8 mouse cellular contexts compared by ENCODE assay signal in the genomic region with DNA sequence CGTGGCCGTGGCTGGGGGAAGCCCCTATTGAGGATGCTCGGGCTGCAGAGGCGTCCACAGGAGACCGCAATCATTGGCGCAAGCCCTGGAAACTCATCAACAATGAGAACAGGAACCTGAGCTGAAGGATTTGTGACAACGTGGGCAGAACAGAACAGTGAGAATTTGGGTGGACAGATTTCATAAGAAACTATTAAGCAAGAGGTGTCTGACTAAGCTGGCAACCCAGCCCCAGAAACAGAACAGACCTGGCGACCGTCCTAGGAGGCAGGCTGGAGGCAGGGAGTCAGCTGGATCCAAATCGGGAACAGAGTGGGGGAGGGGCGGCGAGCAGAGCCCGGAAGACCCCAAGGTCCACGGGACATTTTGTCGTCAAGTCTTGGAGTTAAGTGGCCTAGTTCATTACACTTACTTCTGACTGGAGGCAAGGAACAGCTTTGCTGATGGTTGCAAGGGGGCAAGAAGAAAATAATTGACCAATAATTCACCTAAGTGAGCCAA. TPM values are rescaled to one million over a fixed set of nuclear protein-coding genes. Genes with fewer than 3 reads are reported as not detected.
A peak's percentile ranks its signal among the peaks of the same experiment; 100 is the strongest.
DNase-seq lines count a peak whose midpoint lies in the region; ATAC-seq lines count a peak whose summit lies in the region.

No protein-coding gene starts in this region.

- H3K9me3 ChIP-seq in hindbrain, embryonic 15.5 days = no peaks in the 10 kb centered on the region
- no peaks in the 10 kb centered on the region for H3K9me3 ChIP-seq in limb, embryonic 13.5 days
- H3K9me3 ChIP-seq in midbrain, embryonic 13.5 days = no peaks in the 10 kb centered on the region

- peak; percentile 75 to 84 for DNase-seq in cerebellum, postnatal 14 days
- DNase-seq in cerebellum, adult 11-12 months = no peak
- peak; percentile 42 for DNase-seq in c-Kit-positive CD71-negative TER-119-negative erythroid progenitor cells, embryonic 14.5 days (ENCODE audit: low read depth)
- peak; percentile 50 for DNase-seq in gastrocnemius, postnatal 14 days

- H3K9ac ChIP-seq in hindbrain, embryonic 15.5 days = no peak overlapping the region
- no peak overlapping the region for H3K9ac ChIP-seq in limb, embryonic 13.5 days
- no peak overlapping the region for H3K9ac ChIP-seq in midbrain, embryonic 13.5 days (replicated peaks)

- H3K4me1 ChIP-seq in hindbrain, embryonic 15.5 days (replicated peaks) = peaks cover 25% of the 10 kb centered on the region
- peaks cover 25% of the 10 kb centered on the region for H3K4me1 ChIP-seq in limb, embryonic 13.5 days
- H3K4me1 ChIP-seq in midbrain, embryonic 13.5 days (replicated peaks) = peaks cover 23% of the 10 kb centered on the region

- H3K27ac ChIP-seq in hindbrain, embryonic 15.5 days (replicated peaks) = no peak overlapping the region
- H3K27ac ChIP-seq in limb, embryonic 13.5 days = no peak overlapping the region
- no peak overlapping the region for H3K27ac ChIP-seq in midbrain, embryonic 13.5 days

- ATAC-seq in hindbrain, embryonic 15.5 days (ENCODE audit: low FRiP score, low read depth) = no peak
- ATAC-seq in limb, embryonic 13.5 days (ENCODE audit: low FRiP score, low read depth) = no peak
- ATAC-seq in midbrain, embryonic 13.5 days = 0 out of 2 replicates have a peak, but pooled peaks have one; percentile 64
- no peak for ATAC-seq in activated CD4-positive, CD25-positive, alpha-beta regulatory T cell, adult 4 months

- H3K36me3 ChIP-seq in hindbrain, embryonic 15.5 days = no peaks in the 10 kb centered on the region
- no peaks in the 10 kb centered on the region for H3K36me3 ChIP-seq in limb, embryonic 13.5 days
- H3K36me3 ChIP-seq in midbrain, embryonic 13.5 days = no peaks in the 10 kb centered on the region

- WGBS in hindbrain, embryonic 15.5 days = 2% methylated on average over 15 of the region's 15 CpGs
- 1% methylated on average over 15 of the region's 15 CpGs for WGBS in limb, embryonic 13.5 days
- 3% methylated on average over 15 of the region's 15 CpGs for WGBS in midbrain, embryonic 13.5 days

- H3K4me2 ChIP-seq in hindbrain, embryonic 15.5 days = peak overlapping the region; percentile 48
- peak overlapping the region; percentile 55 for H3K4me2 ChIP-seq in limb, embryonic 13.5 days (replicated peaks)
- H3K4me2 ChIP-seq in midbrain, embryonic 13.5 days (replicated peaks) = peak overlapping the region; percentile 47

- intact Hi-C loops in gastrocnemius, postnatal 14 days (cut with DNase I; ENCODE audit: low total_unique reads) = loop anchor here (10.0 kb wide), 1 partner anchor 113 kb away; no protein-coding TSS in a partner anchor

- peak overlapping the region; percentile 15 for H3K4me3 ChIP-seq in hindbrain, embryonic 15.5 days
- peak overlapping the region; percentile 20 for H3K4me3 ChIP-seq in limb, embryonic 13.5 days
- H3K4me3 ChIP-seq in midbrain, embryonic 13.5 days (replicated peaks) = peak overlapping the region; percentile 19

- H3K27me3 ChIP-seq in hindbrain, embryonic 15.5 days = peaks cover 42% of the 10 kb centered on the region
- peaks cover 58% of the 10 kb centered on the region for H3K27me3 ChIP-seq in limb, embryonic 13.5 days
- H3K27me3 ChIP-seq in midbrain, embryonic 13.5 days = peaks cover 57% of the 10 kb centered on the region

RNA-seq across cellular contexts. Expression of a gene that starts 22.3 kb away (rescaled TPM):
- 10 to 100 TPM; 14.9 to 21.6 TPM for total RNA-seq in gastrocnemius, postnatal 14 days (2021)
- polyA plus RNA-seq in hindbrain, embryonic 15.5 days (2015; fragmentation: Nextera tagmentation; extraction: Ambion mirVana) = 15.8 and 16.0 TPM in 2 replicates
- polyA plus RNA-seq in limb, embryonic 13.5 days (2015; fragmentation: Nextera tagmentation; extraction: Ambion mirVana) = 9.5 and 9.6 TPM in 2 replicates
- 8.1 and 9.9 TPM in 2 replicates for polyA plus RNA-seq in midbrain, embryonic 13.5 days (2015; fragmentation: Nextera tagmentation; extraction: Ambion mirVana)
- not detected for polyA plus RNA-seq in activated CD4-positive, CD25-positive, alpha-beta regulatory T cell, adult 4 months (2017; shearing (Covaris generic))
